Mouse (Mus musculus) urinary bladder, postnatal 14 days (tissue): ENCODE measurements around the gene Cgn.
A peak's percentile ranks its signal among the peaks of the same experiment; 100 is the strongest.
"Not testable (repeated sequence)": the region's sequence is repeated elsewhere in the genome, so short reads cannot be mapped to it uniquely, and the experiment has no call there.

Experiments used
- DNase-seq: peaks from one replicate; pipeline ENCODE4 v3.0.0; 2021; ENCODE audit warnings: low spot score

The Cgn gene

DNA sequence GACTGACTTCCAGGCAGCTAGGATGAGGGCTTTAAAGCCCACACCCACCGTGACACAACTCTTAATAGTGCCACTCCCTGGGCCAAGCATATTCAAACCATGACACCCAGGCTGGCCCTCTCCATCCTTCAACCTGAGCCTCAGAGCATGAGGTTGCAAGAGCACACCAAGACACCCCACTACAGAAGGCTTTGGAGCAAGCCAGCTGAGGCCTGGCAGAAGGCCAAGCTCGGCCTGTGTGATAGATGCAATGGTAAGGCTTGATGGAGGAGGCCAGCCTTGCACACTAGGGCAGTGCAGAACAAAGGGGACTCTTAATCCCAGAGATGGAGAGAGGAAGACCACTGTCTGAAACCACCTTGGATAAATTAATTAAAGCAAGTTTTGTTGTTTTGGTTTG is 3.2 kb upstream of the Cgn start:
- no peak for DNase-seq

GRCm38 (mm10) chr3:94789071-94789470 is 2.8 kb upstream of the Cgn start:
- DNase-seq = no peak

GRCm38 (mm10) chr3:94787122-94787780 is 959 bp upstream of the Cgn start:
- DNase-seq = peak; percentile 40

GRCm38 (mm10) chr3:94785958-94786357 is 334 bp downstream of the Cgn start:
- DNase-seq = no peak

GRCm38 (mm10) chr3:94784171-94784701 is 2.1 kb downstream of the Cgn start:
- peak; percentile 67 for DNase-seq

- DNase-seq = peak; percentile 58
Measured at GRCm38 (mm10) chr3:94783462-94783931, 2.8 kb downstream of the Cgn start.

DNA sequence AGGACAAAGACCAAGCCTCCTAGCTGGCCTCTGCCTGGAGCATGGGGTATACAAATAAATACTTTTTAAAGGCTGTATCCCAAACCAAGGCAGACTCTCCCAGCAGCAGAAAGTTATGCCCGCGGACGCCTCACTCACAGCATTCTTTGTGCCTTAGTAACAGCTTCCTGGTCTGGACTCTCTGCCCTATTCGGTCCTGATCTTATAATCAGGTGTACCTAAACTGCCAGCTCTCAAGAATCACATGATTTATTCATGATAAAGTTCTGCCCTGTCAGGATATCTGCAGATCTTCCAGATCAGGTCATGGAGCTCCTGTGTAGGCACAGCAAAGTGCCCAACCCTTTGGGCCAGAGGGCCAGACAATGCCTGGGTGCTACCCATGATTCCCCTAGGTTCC is 3.4 kb downstream of the Cgn start:
- DNase-seq = peak; percentile 51

DNA sequence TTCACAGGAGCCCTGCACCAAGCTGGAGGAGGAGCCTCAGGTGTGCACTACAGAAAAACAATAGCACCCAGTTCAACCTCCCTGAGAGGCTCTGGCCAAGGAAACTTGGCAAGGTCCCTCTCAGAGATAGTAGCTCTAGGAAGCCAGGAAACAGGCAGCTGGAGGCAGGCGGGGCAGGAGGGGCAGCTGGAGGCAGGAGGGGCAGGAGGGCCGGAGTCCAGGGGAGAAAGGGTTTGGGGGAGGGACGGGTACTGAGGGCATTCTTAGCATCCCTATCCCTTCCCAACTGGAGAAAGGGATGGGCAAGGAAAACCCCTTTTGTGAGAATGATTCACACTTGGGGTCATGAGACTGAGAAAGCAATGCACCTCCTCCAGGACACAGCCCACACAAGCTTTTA is 4.9 kb downstream of the Cgn start:
- peak; percentile 29 for DNase-seq

DNA sequence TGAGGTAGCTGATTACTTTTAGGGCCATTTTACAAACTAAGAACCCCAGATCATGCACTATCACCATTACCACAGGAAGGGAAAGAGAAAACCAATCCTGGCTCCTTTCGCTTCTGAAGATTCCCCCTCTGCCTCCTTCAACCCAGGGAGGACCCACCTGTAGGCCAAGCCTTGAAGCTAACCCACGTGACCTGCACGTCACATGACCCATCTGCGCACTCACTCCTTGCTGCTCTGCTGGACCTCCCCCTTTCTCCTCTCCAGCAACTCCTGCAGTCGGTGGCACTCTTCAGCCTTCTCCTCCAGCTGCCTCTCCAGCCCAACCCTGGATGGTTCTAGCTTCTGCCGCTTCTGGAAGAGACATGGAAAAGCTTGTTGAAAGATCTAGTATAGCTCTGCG is 10.4 kb downstream of the Cgn start:
- no peak for DNase-seq

DNA sequence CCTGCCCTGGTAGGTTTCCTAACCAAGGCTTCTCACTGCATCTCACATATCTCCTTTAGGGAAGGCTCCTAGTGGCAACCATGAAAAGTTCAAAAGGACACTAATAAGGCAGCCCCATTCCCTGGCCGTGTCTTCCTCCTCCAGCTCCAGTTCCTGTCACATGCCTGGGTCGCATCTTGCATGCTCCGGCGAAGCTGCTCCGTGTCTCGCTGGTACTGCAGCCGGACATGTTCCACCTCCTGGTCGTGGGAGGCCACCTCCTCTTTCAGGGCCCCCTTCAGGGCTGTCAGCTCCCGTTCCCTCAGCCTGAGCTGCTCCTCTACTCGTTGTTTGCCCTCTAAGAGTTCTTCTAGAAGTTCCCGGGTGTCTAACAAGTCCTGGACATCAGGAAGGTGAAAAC is 12.3 kb downstream of the Cgn start:
- no peak for DNase-seq

- not testable (repeated sequence) for DNase-seq
Measured at GRCm38 (mm10) chr3:94765456-94765855, 20.8 kb downstream of the Cgn start.

DNA sequence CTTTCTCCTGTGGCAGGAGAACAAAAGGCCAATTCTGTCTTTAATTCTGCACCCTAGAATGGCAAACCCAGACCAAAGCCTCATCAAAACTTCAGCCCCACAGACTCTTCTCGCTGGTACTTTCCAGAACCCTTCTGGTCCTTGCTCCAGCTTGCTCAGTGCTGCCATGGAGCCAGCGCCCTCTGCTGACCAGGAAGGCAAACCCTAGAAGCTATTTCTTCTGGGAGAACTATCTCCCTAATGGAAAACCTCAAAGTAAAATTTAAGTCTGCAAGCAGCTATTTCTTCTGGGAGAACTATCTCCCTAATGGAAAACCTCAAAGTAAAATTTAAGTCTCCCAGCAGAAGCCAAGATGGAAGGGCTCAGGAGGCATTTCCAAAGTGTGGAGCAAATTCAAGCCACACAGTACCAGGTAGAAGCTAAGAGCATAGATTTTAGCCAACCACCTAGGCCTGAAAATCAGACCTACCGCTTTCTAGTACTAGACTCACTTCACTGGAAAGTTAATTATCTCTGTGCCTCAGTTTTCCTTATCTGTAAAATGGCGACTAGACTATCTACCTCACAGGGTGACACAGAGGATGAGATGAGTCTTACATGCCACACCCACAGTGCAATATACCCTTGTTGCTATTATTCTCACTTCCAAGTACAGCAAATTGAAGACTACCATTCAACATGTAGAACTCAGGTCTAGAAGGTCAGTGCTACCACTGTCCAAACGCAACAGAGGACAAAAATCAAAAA is 21.6 kb downstream of the Cgn start:
- not testable (repeated sequence) for DNase-seq

- DNase-seq = not testable (repeated sequence)
Measured at GRCm38 (mm10) chr3:94758427-94758826, 27.9 kb downstream of the Cgn start.

DNA sequence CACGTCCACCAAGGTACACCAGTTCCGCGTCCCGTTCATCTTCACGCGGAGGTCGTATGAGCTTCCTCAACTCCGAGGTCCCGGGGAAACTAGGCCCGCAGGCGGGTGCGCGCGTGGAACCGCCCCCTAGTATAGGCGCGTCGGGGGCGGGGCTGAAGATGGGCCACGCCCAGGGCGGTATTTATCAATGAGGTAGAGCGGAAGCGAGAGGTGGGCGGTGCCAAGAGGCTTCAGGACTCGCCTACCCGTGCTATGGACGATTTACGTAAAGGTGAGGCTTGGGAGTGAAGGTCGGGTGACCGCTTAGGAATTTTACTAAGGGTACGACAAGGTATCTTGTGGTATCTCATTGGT is 28.3 kb downstream of the Cgn start:
- peak; percentile 54 for DNase-seq

GRCm38 (mm10) chr3:94757251-94758055 is 28.8 kb downstream of the Cgn start:
- not testable (repeated sequence) for DNase-seq

- DNase-seq = no peak
Measured at GRCm38 (mm10) chr3:94745691-94746090, 40.6 kb downstream of the Cgn start.

DNA sequence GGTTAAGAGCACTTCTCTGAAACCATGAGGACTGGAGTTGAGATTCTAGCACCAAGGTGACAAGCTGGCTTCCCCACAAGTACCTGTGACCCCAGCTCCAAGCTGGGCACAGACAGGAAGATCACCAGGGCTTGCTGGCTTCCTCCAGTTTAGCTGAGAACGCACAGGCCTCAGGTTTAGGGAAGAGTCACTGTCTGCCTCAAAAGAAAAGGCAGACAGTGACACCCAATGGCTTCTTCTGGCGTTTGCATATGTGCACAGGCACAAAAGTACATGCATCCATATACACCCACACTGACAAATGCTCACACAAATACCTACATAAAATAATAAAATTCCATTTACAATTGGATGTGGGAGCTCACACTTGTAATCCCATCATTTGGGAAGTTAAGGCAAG is 62.7 kb downstream of the Cgn start:
- DNase-seq = not testable (repeated sequence)

GRCm38 (mm10) chr3:94718253-94718652 is 68.0 kb downstream of the Cgn start:
- not testable (repeated sequence) for DNase-seq

DNA sequence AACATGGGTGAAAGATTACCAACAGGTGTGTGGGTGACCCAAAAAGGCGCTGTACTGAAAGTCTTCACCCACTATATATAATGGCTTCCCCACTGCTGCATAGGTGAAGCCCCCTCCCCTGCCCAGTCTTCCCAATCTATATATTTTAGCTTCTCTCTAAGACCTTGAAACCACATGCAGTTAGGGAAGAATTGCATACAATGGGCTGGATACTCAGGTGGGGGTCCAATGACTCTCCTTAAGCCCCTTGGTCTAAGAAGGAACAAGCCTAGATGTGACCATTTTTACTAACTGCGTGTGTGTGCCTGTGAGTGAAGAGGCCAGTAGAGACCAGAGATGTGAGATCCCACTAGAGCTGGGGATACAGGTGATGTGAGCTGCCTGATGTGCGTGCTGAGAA is 72.9 kb downstream of the Cgn start:
- DNase-seq = not testable (repeated sequence)

DNA sequence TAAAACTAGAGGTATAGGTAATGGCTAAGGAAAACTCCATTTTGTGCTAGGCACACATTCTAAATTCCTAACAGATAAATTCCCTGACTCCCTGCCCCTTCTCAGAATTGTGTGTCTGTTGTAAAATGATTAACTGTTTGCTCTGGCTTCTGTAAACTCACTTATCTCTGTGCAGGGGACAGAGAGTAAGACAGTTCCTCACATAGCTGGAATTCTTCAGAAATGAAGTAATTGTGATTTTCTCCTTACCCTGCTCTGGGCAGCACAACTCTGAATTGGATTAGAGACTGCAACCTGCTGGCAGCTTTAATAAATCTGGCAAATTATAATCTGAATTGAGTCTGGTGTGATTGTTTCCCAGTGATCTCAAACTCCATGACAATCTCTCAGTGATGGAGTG is 75.7 kb downstream of the Cgn start:
- not testable (repeated sequence) for DNase-seq
